Mouse (Mus musculus) adipocyte (in vitro differentiated cells): ENCODE data around the gene Syt16.

Experiments
- DNase-seq: peaks from one replicate; pipeline ENCODE4 v3.0.0-alpha.2; 2016; ENCODE audit warnings: low spot score

The Syt16 gene

GRCm38 (mm10) chr12:73997297-73998127 is at the start of gene Syt16:
Syt16 (plus strand) TSS chr12:73997661.
- no peak for DNase-seq

GRCm38 (mm10) chr12:73948415-73948814 is 49.0 kb upstream of the Syt16 start:
- no peak for DNase-seq

- DNase-seq = no peak
These were observed 48.0 kb upstream of the Syt16 start for GRCm38 (mm10) chr12:73949318-73950058.

- no peak for DNase-seq
These were observed 44.6 kb upstream of the Syt16 start for GRCm38 (mm10) chr12:73952879-73953278.

GRCm38 (mm10) chr12:73953420-73954186 is 43.9 kb upstream of the Syt16 start:
- no peak for DNase-seq

- DNase-seq = no peak
These were observed 42.7 kb upstream of the Syt16 start for GRCm38 (mm10) chr12:73954785-73955184.

- DNase-seq = no peak
These were observed 39.8 kb upstream of the Syt16 start for GRCm38 (mm10) chr12:73957676-73958075.

- no peak for DNase-seq
These were observed 38.6 kb upstream of the Syt16 start for GRCm38 (mm10) chr12:73958830-73959229.

GRCm38 (mm10) chr12:73964291-73965281 is 32.9 kb upstream of the Syt16 start, which contains the start of gene Snapc1:
Snapc1 (plus strand) TSS chr12:73964481.
- peak; percentile 97 for DNase-seq

GRCm38 (mm10) chr12:73969142-73969541 is 28.3 kb upstream of the Syt16 start:
- DNase-seq = no peak

GRCm38 (mm10) chr12:73974584-73974983 is 22.9 kb upstream of the Syt16 start:
- no peak for DNase-seq

GRCm38 (mm10) chr12:73978144-73978543 is 19.3 kb upstream of the Syt16 start:
- DNase-seq = no peak

GRCm38 (mm10) chr12:73979667-73980066 is 17.8 kb upstream of the Syt16 start:
- DNase-seq = no peak

GRCm38 (mm10) chr12:73982533-73982932 is 14.9 kb upstream of the Syt16 start:
- no peak for DNase-seq

GRCm38 (mm10) chr12:73986299-73986698 is 11.2 kb upstream of the Syt16 start:
- DNase-seq = peak; percentile 39

GRCm38 (mm10) chr12:73988393-73989008 is 9.0 kb upstream of the Syt16 start:
- no peak for DNase-seq

- DNase-seq = peak; percentile 19
These were observed 7.9 kb upstream of the Syt16 start for GRCm38 (mm10) chr12:73989594-73989993.

- no peak for DNase-seq
These were observed 560 bp upstream of the Syt16 start for GRCm38 (mm10) chr12:73996906-73997296.

- no peak for DNase-seq
These were observed 631 bp downstream of the Syt16 start for GRCm38 (mm10) chr12:73998128-73998456.

- no peak for DNase-seq
These were observed 5.0 kb downstream of the Syt16 start for GRCm38 (mm10) chr12:74002449-74002848.

- peak; percentile 65 for DNase-seq
These were observed 12.0 kb downstream of the Syt16 start for GRCm38 (mm10) chr12:74009448-74009911.
